Mouse (Mus musculus): ENCODE measurements around the gene Kdm3a. TPM values are rescaled to one million over a fixed set of nuclear protein-coding genes. Genes with fewer than 3 reads are reported as not detected.

Kdm3a gene
- total RNA-seq, 2 experiments from 2014 or later: 48.9 to 53.7 TPM

GRCm38 (mm10) chr6:71575359-71575758, 57.4 kb downstream of the Kdm3a start:
- no peak for DNase-seq (ENCODE audit: extremely low spot score in 1 of 2, low spot score in 2 of 2)
- Histone ChIP-seq H3K27ac (no peak overlapping the region), H3K4me3 (no peak overlapping the region)
- intact Hi-C loops (cut with DNase I): no loop called here
- no peak for TF ChIP-seq CTCF (IDR thresholded peaks at IDR 0.05)

GRCm38 (mm10) chr6:71569025-71569424, 63.8 kb downstream of the Kdm3a start:
- intact Hi-C loops (cut with DNase I): no loop called here
- Histone ChIP-seq H3K4me3 (no peak overlapping the region), H3K27ac (no peak overlapping the region)
- no peak for DNase-seq (ENCODE audit: extremely low spot score in 1 of 2, low spot score in 2 of 2)
- no peak for TF ChIP-seq CTCF (IDR thresholded peaks at IDR 0.05)

- Histone ChIP-seq H3K4me3 (no peak overlapping the region), H3K27ac (no peak overlapping the region)
- no peak for TF ChIP-seq CTCF (IDR thresholded peaks at IDR 0.05)
- intact Hi-C loops (cut with DNase I): no loop called here
- no peak for DNase-seq (ENCODE audit: extremely low spot score in 1 of 2, low spot score in 2 of 2)
Observed at GRCm38 (mm10) chr6:71568616-71569015, 64.2 kb downstream of the Kdm3a start.

- Histone ChIP-seq H3K4me3 (no peak overlapping the region), H3K27ac (no peak overlapping the region)
- DNase-seq (ENCODE audit: extremely low spot score in 1 of 2, low spot score in 2 of 2): no peak
- intact Hi-C loops (cut with DNase I): no loop called here
- TF ChIP-seq CTCF (IDR thresholded peaks at IDR 0.05): no peak
Observed at GRCm38 (mm10) chr6:71556826-71557225, 76.0 kb downstream of the Kdm3a start.

GRCm38 (mm10) chr6:71555507-71555951, 77.3 kb downstream of the Kdm3a start:
- Histone ChIP-seq H3K4me3 (no peak overlapping the region), H3K27ac (no peak overlapping the region)
- intact Hi-C loops (cut with DNase I): no loop called here
- DNase-seq (ENCODE audit: extremely low spot score in 1 of 2, low spot score in 2 of 2): no peak
- no peak for TF ChIP-seq CTCF (IDR thresholded peaks at IDR 0.05)

GRCm38 (mm10) chr6:71543686-71544499, 88.9 kb downstream of the Kdm3a start, which contains the start of gene Chmp3:
Gene Chmp3, plus strand, starts transcription at chr6:71543797.
- Histone ChIP-seq H3K4me3 (peak within 1 kb of the TSS; percentile 88), H3K27ac (peak within 1 kb of the TSS; percentile 92)
- intact Hi-C loops (cut with DNase I): loop anchor here (2.0 to 5.0 kb wide), 4 partner anchors 49 to 278 kb away; partner anchors contain the start of genes Krcc1 and Rmnd5a
- DNase-seq (ENCODE audit: extremely low spot score in 1 of 2, low spot score in 2 of 2): peak; percentile 95 to 97
- no peak for TF ChIP-seq CTCF (IDR thresholded peaks at IDR 0.05)

Other genes with a start within 250 kb of the Kdm3a start
- gene Rmnd5a, start 192.4 kb downstream of the Kdm3a start, total RNA-seq (2021): 100 to 1,000 TPM; 101 to 103 TPM
- 10 to 100 TPM; 50.9 to 54.8 TPM for gene Rnf103, start 139.1 kb downstream of the Kdm3a start, total RNA-seq (2021)
- gene Chmp3, start 89.2 kb downstream of the Kdm3a start, total RNA-seq (2021): 100 to 1,000 TPM in 1 of 2 experiments, 10 to 100 TPM in 1; 100.0 to 109 TPM
- gene Reep1, start 74.6 kb upstream of the Kdm3a start, total RNA-seq (2021): 10 to 100 TPM; 81.4 to 81.5 TPM
- 10 to 100 TPM; 27.8 to 29.6 TPM for gene Mrpl35, start 194.0 kb upstream of the Kdm3a start, total RNA-seq (2021)
- gene Immt, start 198.3 kb upstream of the Kdm3a start, total RNA-seq (2021): 100 to 1,000 TPM; 126 to 150 TPM